Mouse (Mus musculus) heart, postnatal 0 days (tissue): ENCODE data around the gene Ibtk.

Source experiments
- CTCF ChIP-seq: IDR thresholded peaks from 2 replicates; pipeline ENCODE4 v1.5.1; 2016; ENCODE audit warnings: antibody characterized with exemption, control low read depth, low read depth
- EP300 ChIP-seq: IDR thresholded peaks from 2 replicates; pipeline ENCODE4 v1.6.1; 2016; ENCODE audit warnings: antibody characterized with exemption, low read depth

- TF ChIP-seq EP300 (no peak), CTCF (no peak)
Observed at GRCm38 (mm10) chr9:85762476-85762875, 13.3 kb upstream of the Ibtk start.
